Mouse (Mus musculus) 416B (cell line): Measurements from ENCODE around the gene Rnf135.
A peak's percentile ranks its signal among the peaks of the same experiment; 100 is the strongest.
"Not testable (repeated sequence)": the region's sequence is repeated elsewhere in the genome, so short reads cannot be mapped to it uniquely, and the experiment has no call there.

Experiments used
- DNase-seq: peaks from one replicate; pipeline ENCODE4 v3.0.0; 2011; ENCODE audit warnings: low read depth

Gene Rnf135

DNA sequence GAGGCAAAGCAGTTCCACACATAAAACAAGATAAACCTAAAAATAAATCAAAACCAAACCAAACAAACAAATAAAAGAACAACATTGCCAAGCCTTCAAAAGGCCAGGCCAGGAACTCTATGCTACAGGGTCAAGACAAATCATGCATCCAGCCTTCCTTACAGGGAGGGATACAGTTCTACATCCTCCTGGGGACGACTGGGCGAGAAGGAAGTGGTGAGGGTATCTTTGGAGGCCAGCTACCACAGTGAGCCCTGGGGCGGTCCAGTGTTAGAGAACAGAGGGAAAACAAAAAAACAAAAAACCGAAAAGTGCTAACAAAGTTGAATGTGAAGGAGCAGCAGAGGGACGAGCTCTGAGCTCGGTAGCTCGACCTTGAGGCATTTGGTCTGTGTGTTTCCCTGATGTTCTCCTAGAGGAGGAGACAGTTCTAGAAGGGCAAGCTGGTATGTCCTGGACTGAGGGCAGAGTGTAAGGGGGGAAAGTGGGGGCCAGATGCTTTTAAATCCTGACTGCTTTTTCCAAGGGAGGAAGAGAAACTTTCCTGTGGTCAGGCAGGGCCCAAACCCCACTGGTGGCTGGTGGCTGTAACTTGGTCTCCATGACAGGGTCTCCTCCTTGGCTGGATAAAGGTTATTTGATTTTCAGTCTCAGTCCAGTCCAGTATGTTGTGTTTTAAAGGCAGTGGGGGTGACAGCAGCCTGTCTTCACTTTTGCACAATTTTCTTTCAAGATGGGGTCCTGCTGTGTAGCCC lies 20.1 kb upstream of the Rnf135 start:
- DNase-seq, result peak; percentile 20

DNA sequence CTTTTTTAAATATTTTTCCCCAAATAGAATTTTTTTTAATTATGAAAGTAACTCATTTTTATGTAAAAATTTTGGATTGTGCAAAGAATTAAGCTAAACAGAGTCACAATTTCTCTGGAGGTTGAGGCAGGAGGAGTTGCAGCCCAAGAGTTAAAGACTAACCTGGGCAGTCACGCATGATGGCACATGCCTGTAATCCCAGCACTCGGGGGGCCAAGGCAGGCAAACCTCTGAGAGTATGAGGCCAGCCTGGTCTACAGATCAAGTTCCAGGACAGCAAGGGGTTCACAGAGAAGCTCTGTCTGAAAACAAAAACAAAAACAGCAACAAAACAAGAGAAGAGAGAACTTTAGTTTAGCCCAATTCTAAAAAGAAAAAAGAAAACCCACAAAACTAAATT lies 19.4 kb upstream of the Rnf135 start:
- DNase-seq, result no peak

DNA sequence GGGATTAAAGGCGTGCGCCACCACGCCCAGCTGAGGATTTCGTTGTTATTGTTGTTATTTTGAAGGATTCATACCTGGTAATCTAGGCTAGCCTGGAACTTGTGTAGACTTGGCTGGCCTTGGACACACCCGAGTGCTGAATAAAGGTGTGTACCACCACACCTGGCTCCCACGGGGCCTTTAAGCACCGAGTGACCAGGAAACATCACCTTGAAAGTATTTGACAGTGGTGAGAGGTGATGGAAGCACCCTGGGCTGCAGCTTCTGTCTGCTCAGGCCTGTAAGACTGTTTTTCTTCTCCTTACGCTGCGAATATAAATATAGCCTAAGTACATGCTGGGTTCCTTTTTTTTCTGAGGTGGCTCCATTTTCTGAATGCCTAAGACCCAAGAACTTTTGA lies 15.5 kb upstream of the Rnf135 start:
- DNase-seq, result no peak

DNA sequence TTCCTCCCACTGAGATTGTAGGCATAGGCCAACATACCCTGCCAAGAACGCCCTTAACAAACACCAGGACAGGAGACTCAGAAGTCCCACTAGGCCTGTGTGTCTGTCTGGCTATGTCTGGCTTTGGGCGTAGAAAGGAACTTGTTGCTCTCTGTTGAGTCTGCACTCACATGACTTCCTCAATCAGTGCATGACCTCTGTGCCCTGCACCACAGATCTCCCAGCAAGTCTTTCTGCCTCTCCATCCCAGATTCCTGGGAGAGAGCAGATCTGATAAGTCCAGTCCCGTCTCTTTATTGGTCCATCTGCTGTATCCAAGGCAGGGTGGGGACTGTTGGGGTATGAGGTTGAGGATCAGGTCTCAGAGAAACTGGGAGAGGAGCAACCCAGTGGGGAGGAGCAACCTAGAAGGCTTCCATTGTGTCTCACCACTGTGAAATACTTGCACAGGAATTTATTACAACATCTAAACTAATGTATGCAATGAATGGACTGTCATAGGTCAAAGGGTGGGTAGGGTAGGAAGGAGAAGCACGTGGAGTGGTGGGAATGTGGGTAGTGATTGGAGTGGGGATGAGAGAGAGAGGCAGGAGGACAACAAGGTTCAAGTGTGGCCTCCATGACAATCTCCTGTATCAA lies 14.9 kb upstream of the Rnf135 start:
- no peak for DNase-seq

DNA sequence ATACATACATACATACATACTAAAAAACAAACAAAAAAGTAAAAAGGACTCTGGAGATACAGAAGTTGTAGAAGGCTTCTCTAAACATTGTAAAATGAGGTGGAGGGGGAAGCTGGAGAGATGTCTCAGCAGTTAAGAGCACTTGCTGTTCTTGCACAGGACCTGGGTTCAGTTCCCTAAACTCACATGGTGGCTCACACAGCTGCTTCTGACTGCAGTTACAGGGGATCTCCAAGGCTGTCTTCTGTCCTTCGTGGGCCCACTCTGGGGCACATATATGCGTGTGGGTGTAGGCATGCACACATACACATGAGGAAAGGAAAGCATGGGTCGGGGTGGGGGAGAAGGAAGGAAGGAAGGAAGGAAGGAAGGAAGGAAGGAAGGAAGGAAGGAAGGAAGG lies 14.0 kb upstream of the Rnf135 start:
- no peak for DNase-seq

DNA sequence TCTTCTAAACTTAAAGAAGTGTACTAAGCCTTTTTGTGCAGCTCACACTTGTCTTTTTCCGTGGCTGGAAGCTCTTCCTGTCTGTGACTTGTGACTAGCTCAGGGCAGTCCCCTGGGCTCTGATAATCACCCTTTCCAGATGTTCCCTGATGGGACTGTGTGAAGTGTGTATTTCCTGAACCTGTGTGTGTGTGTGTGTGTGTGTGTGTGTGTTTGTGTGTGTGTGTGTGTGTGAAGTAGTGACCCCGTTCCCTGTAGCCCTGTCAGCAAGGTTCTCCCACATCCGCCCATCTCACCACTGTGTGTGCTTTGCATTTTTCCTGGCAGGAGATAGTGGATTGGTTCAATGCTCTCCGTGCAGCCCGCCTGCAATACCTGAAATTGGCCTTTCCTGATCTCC lies 13.3 kb upstream of the Rnf135 start:
- DNase-seq, result no peak

DNA sequence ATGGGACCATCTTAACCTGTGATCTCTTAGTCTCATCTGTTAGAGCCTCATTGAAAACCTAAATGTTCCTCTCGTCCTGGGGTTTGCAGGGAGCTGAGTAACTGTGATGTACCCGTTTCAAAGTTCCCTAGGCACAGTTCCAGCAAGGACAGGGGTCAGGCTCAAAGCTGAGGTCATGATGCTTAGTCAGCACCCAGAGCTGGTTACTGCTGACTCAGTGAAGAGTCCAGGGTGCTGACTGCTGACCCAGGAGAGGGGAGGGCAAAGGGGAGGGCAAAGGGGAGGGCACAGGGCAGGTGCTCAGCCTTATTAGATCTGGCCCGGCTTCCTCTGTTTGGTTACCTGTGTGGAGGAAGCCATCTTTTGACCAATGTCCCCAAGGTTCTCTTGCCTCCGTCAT lies 11.8 kb upstream of the Rnf135 start:
- peak; percentile 27 for DNase-seq

DNA sequence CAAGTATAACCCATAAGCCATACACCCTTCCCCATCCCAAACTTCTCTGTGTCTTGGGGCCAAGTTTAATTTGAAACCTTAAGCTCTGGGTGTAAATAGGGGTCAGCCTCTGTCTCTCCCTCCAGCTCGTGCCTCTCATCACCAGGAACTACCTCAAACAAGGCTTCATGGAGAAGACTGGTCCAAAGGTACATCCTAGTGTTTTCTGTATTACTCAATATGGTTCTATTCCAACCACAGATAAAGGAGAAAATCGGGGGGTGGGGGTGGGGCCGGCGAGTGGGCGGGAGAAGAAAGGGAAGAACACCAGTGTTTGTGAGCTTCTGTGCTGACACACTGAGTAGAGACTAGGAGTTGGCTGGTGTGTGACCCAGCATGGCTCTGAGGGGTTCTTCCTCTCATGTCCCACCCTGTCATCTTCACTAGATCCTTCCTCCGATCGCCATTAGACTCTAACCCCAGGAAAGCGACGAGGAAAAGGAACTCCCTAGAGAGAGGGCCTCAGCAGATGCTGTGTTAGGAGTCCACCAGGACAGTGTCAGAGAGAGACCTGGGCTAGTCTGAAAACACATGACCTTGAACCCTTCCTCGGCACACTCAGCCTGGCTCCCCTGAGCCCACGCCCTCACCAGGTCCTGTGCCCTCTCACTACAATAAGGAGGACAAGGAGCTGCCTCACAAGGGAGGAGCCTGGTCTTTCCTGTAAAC lies 9.5 kb upstream of the Rnf135 start:
- no peak for DNase-seq

DNA sequence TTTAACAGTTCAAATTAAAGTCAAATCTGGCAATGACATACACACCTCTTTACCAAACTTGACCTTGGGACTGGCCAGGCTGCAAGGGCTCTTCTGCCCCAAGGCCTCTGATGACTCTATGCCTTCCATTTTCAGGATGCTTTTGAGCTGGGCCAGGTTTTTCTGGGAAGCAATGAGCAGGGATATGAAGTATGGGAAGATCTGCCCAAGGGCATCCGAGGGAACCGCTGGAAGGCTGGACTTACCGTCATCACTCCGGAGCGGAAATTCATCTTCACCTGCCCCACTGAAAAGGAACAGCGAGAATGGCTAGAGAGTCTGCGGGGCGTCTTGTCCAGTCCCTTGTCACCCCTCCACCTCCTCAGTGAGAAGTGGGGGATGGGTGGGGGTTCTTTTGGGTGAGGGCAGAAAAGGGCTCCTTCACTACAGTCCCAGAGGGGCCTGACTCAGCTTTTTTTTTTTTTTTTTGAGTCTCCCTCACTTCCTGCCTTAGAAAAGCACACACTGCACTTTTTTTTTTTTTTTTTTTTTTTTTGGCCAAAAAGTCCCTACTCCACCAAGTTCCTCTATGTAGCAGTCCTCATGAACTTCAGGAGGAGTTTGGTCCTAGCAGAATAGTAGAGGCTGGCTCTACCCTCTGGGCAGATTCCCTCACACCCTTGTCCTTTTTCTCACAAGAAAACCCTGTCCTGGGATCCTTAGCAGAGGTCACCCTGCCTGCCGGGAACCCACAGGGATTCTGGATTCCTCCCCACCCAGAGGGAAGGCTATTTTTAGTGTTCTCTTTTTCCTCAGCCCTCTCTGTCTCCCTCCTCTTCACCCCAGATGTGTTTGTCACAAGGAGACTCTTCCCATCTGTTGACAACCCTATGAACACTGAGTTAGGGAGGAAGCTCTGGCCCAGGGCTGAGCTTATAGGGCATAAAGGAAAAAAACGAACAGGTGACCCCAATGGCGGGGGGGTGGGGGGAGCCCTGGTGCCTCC lies 6.4 kb upstream of the Rnf135 start:
- DNase-seq, result peak; percentile 37

DNA sequence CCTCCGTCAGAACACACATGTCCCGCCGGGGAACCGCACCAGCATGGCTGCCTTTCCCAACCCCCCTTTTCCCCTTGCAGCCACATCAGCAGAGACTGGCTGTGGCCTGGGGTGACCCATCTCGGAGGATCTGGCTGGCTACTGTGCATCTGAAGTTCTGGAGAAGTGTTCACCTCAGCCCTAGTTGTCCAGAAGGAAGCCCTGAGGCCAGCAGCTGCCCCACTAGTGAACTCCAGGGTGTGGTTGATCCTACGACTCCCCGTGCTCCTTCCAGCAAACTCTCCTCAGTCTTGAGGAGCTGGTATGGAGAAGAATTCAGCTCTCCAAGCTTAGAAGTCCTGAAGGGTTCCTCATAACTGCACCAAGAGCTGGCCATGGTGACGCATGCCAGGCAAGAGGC lies 5.3 kb upstream of the Rnf135 start:
- no peak for DNase-seq

DNA sequence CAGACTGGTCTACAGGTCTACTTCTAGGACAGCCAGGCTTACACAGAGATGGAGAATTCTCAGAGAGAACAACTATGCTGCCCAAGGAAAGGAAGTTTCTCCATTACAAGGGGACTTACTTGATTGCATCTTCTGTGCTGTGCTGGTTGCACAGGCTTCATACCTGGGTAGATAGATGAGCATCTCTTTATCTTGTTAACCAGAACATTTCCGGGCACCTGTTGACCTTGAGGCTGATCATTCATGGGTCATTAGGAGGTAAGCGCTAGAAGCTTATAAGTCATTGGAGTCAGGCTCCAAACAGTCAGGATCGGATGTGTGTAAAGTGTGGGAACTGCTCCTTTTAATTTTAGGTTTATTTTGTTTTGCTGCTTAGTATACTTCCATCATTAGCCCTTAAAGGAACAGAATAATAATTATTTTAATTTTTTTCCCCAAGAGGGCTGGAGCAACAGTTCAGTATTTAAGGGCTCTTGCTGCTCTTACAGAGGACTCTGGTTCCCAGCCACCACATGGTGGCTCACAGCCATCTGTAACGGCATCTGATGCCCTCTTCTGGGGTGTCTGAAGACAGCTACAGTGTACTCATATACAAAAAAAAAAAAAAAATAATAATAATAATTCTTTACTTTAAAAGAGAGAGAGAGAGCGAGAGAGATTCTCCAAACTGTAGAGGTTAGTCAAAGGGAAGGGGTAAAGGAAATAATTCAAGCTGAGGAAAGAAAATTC lies 2.5 kb upstream of the Rnf135 start:
- peak; percentile 64 for DNase-seq

DNA sequence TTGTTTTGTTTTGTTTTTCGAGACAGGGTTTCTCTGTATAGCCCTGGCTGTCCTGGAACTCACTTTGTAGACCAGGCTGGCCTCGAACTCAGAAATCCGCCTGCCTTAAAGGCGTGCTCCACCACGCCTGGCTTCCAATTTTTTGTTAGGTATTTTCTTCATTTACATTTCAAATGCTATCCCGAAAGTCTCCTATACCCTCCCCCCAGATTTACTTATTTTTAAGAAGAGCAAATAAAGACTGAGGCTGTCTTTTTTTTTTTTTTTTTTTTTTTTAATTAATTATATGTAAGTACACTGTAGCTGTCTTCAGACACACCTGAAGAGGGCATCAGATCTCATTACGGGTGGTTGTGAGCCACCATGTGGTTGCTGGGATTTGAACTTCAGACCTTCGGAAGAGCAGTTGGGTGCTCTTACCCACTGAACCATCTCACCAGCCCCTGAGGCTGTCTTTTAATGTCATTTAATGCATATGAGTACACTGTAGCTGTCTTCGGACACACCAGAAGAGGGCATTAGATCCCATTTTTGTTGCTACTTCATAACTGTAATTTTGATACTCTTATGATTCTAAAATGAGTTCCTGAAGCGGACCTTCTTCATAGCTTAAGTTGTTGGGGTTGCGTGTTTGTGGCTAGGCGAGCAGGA lies 472 bp upstream of the Rnf135 start:
- not testable (repeated sequence) for DNase-seq

DNA sequence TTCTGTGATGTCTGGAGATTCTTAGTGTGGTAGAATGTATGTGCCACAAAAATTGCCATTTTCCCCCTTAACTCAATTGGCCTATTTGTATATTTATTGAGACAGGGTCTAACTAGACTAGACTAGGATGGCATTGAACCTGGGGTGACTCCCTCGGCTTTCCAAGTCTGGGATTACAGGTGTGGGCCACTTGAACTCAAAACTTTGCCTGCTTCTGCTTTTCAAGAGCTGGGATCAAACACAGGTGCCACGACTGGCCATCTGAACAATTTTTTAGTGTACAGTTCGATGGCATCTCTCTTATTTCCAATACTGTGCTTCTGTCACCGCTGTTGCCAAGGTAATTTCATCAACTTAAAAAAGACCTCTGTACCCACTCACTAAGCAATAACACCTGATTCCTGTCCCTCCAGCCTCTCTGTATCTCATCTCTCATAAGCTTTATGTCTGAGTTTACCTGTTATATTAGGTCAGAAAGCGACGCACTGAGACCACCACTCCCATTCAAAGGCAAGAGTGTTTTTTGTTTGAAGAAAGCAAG lies 950 bp downstream of the Rnf135 start:
- DNase-seq, result no peak

DNA sequence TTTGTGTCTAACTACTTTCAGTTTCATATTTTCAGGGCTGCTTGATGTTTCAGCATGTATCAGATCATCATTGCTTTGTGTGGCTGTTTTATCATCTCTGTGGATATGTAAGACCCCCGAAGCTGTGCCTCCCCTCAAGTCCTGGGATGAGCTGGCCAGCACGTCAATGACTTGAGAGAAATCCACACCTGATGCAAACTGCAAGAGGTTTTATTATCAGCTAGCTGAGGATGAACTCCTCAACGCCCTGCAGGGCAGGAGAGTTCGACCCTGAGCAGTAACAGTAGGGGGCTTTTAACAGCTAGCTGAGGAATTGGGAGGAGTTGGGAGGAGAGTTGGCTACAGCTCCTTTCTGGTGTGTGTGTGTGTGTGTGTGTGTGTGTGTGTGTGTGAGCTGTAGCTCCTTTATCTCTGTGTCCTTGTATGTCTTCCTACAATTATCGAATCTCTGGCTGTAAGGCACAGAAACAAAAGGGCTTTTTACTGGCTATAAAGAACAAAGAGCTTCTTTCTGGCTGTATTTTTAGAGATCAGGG lies 1.9 kb downstream of the Rnf135 start:
- DNase-seq, result not testable (repeated sequence)

DNA sequence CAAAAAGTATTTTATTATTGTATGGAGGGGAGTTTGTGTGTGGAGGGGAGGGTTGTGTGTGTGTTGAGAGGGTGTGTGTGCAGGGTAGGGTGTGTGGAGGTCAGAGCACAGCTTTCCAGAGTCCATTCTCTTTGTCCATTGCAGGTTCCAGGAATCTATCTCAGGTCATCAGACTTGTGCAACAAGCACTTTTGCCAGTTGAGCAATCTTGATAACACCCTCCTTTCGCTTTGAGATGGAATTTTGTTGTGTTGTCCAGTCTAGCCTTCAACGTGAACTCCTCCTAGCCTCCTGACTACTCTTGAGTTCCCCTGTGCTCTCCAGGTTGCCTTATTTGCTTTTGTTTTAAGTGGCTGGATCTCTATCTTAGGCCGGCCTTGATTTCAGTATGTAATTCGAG lies 6.6 kb downstream of the Rnf135 start:
- no peak for DNase-seq

DNA sequence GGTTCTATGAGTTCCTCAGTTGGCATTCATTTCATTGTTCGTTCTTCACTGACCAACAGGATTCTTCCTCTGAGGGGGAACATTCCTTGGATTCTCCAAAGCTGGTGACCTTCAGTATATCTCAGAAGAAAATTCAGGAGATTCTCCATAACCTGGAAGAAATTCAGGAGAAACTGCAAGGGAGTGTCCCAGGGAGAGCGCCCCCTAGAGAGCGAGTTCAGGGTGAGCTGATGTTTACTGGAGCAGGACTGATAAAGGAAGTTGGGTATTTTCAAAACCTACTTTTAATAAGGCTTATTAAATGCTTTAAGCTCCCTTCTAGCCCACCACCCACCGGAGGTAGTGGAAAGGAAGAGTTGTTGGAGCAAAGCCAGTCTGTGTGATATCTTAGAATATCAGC lies 10.2 kb downstream of the Rnf135 start:
- DNase-seq, result no peak

DNA sequence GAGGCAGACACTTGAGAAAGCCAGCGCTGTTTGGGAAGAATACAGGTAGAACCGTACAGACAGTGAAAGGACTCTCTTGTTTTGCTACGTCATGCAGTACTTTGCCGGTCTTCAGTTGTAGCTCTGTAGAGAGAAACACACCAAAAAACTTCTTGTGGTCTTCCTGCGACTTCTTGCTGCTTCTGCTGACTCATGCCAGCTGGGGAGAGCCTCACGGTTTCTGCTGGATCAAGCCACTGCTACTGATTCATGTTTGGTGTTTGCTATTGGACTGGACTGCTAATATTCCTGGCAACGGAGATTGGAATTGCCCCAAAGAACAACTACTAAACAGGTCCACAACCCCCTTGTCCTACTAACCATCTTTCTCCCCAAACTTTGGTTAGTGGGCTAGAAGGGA lies 12.7 kb downstream of the Rnf135 start:
- peak; percentile 47 for DNase-seq

DNA sequence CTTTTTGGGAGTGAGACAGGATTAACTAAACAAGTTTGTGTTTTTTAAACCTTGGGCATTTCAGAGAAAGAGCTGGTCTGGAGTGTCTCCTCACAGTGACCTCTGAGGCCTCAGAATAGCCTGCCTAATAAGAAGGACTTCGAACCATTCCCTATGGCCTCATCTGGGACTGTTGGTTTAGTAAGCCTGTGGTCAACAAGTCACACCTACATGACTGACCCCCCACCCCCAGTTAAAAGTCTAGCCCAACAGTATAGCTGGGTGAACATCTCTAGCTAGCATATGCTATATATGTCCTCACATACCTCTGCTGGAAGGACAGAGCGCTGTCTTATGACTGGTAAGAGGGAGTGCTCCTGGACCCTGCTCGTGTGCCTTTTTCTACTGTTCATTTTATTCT lies 15.7 kb downstream of the Rnf135 start:
- DNase-seq, result no peak

DNA sequence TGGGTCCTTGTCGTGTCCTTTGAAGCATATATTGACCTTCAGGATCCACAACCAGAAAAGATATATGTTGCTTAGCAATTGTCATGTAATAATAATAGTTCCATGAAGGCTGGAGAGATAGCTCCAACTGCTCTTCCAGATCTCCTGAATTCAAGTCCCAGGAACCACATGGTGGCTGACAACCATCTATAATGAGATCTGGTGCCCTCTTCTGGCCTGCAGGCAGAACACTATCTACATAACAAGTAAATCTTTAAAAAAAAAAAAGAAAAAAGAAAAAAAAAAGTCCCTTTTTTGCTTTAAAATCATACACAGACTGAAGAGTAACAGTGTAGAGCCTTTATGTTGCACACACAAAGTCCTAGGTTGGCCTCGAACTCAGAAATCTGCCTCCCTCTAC lies 16.1 kb downstream of the Rnf135 start:
- peak; percentile 50 for DNase-seq

DNA sequence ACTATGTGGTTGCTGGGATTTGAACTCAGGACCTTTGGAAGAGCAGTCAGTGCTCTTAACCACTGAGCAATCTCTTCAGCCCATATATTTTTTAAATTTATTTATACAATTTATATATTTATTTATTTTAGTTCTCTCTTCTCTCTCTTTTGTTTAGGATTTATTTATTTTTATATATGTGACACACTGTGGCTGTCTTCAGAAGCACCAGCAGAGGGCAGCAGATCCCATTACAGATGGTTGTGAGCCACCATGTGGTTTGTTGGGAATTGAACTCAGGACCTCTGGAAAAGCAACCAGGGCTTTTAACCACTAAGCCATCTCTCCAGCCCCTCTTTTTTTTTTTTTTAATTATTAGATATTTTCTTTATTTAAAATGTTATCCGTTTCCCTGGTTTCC lies 16.7 kb downstream of the Rnf135 start:
- DNase-seq, result peak; percentile 66
